Mouse (Mus musculus) MEL (cell line): Measurements from ENCODE around the gene Chid1.

Experiments used
- CHD2 ChIP-seq: IDR thresholded peaks from 2 replicates; pipeline ENCODE4 v1.6.1; 2011; ENCODE audit warnings: low read length, improper control_type of control experiment
- HCFC1 ChIP-seq: IDR thresholded peaks from 2 replicates; pipeline ENCODE4 v1.6.1; 2012; ENCODE audit warnings: low read depth, mild to moderate bottlenecking, inconsistent platforms, low read length, improper control_type of control experiment, moderate library complexity
- JUND ChIP-seq: IDR thresholded peaks from 2 replicates; pipeline ENCODE4 v1.6.1; 2011; ENCODE audit warnings: low read depth, mild to moderate bottlenecking, improper control_type of control experiment, low read length
- MAX ChIP-seq: IDR thresholded peaks from 2 replicates; pipeline ENCODE4 v1.6.1; 2011; ENCODE audit warnings: low read length, improper control_type of control experiment
- NRF1 ChIP-seq: IDR thresholded peaks from 2 replicates; pipeline ENCODE4 v1.6.1; 2014; ENCODE audit warnings: low read depth, mild to moderate bottlenecking, inconsistent platforms, low read length, improper control_type of control experiment, moderate library complexity; ENCODE audit not compliant: poor library complexity, insufficient read depth, severe bottlenecking
- POLR2A ChIP-seq, 2 experiments: IDR thresholded peaks; 2 replicates each; pipeline ENCODE4 v1.6.1; 2011 to 2012; ENCODE audit warnings: low read length in 2 of 2, mild to moderate bottlenecking in 2 of 2, control low read depth in 1 of 2, improper control_type of control experiment in 1 of 2, low read depth in 1 of 2, moderate library complexity in 1 of 2; ENCODE audit not compliant: control insufficient read depth in 1 of 2, insufficient read depth in 1 of 2, poor library complexity in 1 of 2
- POLR2AphosphoS5 ChIP-seq: IDR thresholded peaks from 2 replicates; pipeline ENCODE4 v1.6.1; 2012; ENCODE audit warnings: low read depth, borderline replicate concordance, mild to moderate bottlenecking, inconsistent platforms, low read length, moderate library complexity, mixed read lengths
- TCF12 ChIP-seq: IDR thresholded peaks from 2 replicates; pipeline ENCODE4 v1.6.1; 2014; ENCODE audit warnings: low read depth, mild to moderate bottlenecking, inconsistent platforms, low read length, improper control_type of control experiment, moderate library complexity

DNA sequence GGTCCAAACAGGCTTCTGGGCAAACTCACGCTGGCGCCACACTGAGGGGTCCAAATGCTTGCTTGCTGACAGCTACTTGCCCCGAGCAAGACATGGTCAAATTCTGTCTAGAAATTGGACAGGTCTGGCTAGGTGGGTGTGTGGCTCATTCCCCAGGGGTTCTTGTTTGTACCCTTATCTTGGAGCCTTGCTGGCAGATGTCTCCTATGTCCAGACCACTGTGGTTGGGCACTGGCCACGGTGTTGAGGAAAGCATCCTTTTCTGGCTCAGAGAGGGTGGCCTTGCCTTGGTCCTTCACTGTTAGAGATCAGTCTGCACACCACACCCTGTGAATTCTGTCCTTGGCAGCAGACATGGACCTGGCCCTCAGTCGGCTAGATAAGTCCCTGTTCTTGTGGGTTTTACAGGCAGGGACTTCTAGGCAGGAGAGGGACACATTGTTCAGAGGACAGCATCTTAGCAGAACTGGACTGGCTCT lies 61.3 kb downstream of the Chid1 start:
- TF ChIP-seq JUND = no peak
- no peak for TF ChIP-seq MAX
- TF ChIP-seq POLR2A (IDR thresholded peaks at IDR 0.05; ENCODE audit: control insufficient read depth in 1 of 2, insufficient read depth in 1 of 2, low read depth in 1 of 2, low read length in 2 of 2, poor library complexity in 1 of 2) = no peak
- TF ChIP-seq HCFC1 = no peak
- TF ChIP-seq POLR2AphosphoS5 = no peak
- TF ChIP-seq NRF1 = no peak
- no peak for TF ChIP-seq CHD2
- TF ChIP-seq TCF12 = no peak
